Mouse (Mus musculus) thymus, postnatal 25 days (tissue): ENCODE measurements around the gene Golph3l.
"Not testable (repeated sequence)": the region's sequence is repeated elsewhere in the genome, so short reads cannot be mapped to it uniquely, and the experiment has no call there.

ENCODE experiments used
- DNase-seq: peaks from one replicate; pipeline ENCODE4 v3.0.0; 2022

Golph3l gene

GRCm38 (mm10) chr3:95627763-95628162 is 39.0 kb downstream of the Golph3l start:
- no peak for DNase-seq

- DNase-seq = no peak
Observed at GRCm38 (mm10) chr3:95629755-95630154, 41.0 kb downstream of the Golph3l start.

- DNase-seq = no peak
Observed at GRCm38 (mm10) chr3:95630856-95631255, 42.1 kb downstream of the Golph3l start.

- DNase-seq = no peak
Observed at GRCm38 (mm10) chr3:95631304-95631703, 42.6 kb downstream of the Golph3l start.

- DNase-seq = no peak
Observed at GRCm38 (mm10) chr3:95632648-95633588, 44.2 kb downstream of the Golph3l start.

- DNase-seq = no peak
Observed at GRCm38 (mm10) chr3:95635636-95636035, 46.9 kb downstream of the Golph3l start.

GRCm38 (mm10) chr3:95636072-95636471 is 47.3 kb downstream of the Golph3l start:
- no peak for DNase-seq

- DNase-seq = peak; percentile 22
Observed at GRCm38 (mm10) chr3:95639694-95640093, 51.0 kb downstream of the Golph3l start.

GRCm38 (mm10) chr3:95643097-95643496 is 54.4 kb downstream of the Golph3l start:
- DNase-seq = no peak

- peak; percentile 59 for DNase-seq
Observed at GRCm38 (mm10) chr3:95645313-95646235, 56.8 kb downstream of the Golph3l start.

- no peak for DNase-seq
Observed at GRCm38 (mm10) chr3:95648016-95648415, 59.3 kb downstream of the Golph3l start.

- no peak for DNase-seq
Observed at GRCm38 (mm10) chr3:95650276-95651032, 61.7 kb downstream of the Golph3l start.

GRCm38 (mm10) chr3:95651033-95651373 is 62.3 kb downstream of the Golph3l start:
- DNase-seq = no peak

- no peak for DNase-seq
Observed at GRCm38 (mm10) chr3:95651391-95652203, 62.9 kb downstream of the Golph3l start.

- DNase-seq = peak; percentile 36
Observed at GRCm38 (mm10) chr3:95652204-95652811, 63.6 kb downstream of the Golph3l start.

- no peak for DNase-seq
Observed at GRCm38 (mm10) chr3:95652871-95653270, 64.1 kb downstream of the Golph3l start.

GRCm38 (mm10) chr3:95653473-95654034 is 64.8 kb downstream of the Golph3l start:
- DNase-seq = no peak

GRCm38 (mm10) chr3:95654371-95654770 is 65.6 kb downstream of the Golph3l start:
- DNase-seq = not testable (repeated sequence)

- DNase-seq = no peak
Observed at GRCm38 (mm10) chr3:95655437-95655836, 66.7 kb downstream of the Golph3l start.

GRCm38 (mm10) chr3:95657108-95657507 is 68.4 kb downstream of the Golph3l start:
- DNase-seq = no peak

GRCm38 (mm10) chr3:95657711-95658110 is 69.0 kb downstream of the Golph3l start:
- DNase-seq = no peak
